Mouse (Mus musculus): ENCODE measurements at regions not wholly inside any gene's neighbourhood (a gene's known extent, or its start where the extent isn't known, plus 50 kb on each side); places are given as distances from the start of the nearest gene placed in this dataset.
A peak's percentile ranks its signal among the peaks of the same experiment; 100 is the strongest.

DNA sequence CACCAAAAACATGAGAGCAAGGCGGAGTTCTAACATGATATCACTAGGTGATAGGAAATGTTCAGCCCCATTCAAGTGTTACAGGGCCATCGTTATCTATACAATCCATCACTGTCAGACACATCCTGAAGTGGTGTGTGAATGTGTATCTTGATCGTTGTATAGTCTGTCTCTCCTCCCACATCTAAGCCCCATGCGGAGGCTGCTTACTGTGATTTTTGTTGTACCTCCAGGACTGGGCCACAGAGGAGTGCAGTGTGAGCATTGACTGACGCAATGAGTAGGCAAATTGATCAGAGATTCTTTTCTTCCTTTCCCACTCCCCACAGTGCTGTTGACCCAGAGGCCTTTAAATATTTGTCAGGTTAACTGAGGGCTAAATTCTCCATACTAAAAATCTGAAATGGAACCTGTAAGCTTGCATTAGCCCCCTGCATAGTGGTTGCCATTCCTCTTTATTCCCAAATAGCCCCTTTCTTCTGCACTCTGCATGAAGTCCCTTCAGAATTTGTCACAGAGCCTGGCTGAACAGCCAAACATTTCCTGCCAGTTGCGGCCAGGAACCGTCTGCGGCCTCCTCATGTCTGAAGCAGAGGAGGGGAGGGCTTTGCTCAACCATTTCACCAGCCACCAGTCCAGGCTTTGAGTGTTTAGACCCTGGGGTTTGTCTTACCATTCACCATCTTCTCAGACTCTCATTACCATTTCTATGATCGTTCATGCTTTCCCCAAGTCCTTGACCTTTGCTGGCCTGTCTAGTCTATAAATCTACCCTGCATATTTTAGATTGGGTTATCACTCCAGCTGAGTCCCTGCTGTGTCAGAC lies 119.3 kb downstream of the Ttc8 start:
- DNase-seq: no peak

DNA sequence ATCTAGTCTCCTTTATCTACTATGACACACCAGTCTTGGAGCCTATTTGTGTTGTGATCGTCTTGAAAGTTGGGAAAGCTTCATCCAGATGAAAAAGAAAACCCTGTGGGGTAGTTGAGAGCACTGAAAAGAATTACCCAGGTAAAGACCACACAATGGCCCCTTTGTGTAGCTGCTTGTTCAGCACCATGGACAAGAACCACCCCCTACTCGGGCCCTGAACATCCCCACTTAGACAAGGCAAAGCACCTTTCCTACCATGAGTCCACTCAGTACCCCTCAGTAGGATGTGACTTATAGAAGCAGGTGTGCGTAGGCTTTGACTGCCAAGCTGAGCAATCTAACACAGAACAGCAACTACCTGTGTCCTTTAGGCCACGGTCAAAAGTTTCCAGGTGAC lies 121.2 kb downstream of the Ttc8 start:
- peak in 1 of 2 experiments; percentile 4 for DNase-seq

DNA sequence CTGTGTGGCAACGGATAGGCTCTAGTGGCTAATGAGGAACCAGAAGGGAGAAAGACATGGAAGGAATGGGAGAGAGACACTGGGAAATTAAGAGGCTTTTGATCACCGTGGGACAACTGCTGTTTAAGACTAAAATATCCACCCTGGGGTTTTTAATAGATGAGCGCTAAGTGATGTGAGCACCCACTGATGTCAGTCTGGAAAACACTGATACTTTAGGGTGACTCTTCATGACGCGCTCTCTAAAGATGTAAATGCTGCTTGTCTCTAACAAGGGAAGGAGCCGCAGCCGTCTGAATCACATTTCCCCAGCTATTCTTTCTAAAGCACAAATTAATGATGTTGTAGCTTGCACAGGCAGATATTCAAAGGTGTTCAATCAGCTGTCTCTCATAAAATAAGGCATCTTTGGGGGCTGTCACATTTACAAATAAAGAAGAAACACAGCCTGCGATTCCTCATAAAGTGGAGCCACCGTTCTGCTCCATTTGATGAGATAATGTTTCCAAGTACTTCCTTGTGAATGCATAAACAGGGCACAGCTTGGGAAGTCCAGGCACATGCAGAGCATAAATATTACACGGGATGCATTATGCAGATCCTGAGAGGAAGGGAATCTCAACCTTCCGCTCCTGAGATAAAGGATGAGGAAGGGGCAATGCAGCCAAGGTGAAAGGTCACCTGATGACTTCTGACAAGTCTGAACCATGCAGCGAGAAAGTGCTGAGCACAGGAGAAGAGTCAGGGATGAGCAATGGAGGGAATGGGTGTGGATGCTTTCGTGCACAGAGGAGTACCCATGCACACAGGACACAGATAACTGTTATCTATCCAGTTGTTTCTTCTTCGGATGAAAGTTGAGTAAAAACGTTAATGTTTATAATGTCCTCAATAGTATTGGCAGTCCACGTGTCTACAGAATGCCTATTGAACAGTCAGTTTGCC lies 122.8 kb downstream of the Ttc8 start:
- no peak for DNase-seq

DNA sequence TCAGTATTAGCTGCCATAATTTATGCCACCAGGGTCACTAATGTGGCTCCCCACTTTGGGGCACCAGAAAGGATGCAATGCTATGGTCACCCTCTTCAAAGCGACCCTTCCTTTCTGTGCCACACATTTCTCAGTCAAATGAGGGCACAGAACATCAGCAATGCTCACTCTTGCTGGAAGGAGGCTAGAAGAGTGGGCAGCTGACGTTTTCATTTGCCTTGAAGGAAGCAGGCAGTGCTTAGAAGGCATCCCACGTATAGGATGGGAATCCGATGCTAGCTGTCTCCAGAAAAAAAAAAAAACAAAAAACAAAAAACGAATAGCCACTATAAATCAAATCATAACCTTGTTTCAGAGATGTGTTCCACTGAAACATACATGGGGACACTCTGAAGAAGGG lies 124.1 kb downstream of the Ttc8 start:
- DNase-seq: no peak

DNA sequence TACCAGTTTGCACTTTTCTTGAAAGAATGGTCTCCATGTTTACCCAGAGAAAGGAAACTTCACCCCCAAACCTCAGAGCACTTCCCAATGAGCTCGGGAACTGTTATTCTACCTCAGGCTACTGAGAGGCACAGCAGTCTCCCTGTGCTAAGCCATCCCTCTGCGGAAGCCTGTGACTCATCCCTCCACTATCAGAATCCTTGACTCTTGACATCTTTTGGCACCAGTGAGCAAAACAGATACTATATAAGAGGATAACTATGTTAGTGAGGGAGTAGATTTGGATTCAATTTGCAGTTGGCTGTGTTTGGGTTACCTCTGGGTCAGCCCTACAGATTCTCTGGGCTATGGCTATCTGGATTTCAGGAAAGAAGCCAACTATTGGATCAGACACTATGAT lies 130.1 kb downstream of the Ttc8 start:
- no peak for DNase-seq

DNA sequence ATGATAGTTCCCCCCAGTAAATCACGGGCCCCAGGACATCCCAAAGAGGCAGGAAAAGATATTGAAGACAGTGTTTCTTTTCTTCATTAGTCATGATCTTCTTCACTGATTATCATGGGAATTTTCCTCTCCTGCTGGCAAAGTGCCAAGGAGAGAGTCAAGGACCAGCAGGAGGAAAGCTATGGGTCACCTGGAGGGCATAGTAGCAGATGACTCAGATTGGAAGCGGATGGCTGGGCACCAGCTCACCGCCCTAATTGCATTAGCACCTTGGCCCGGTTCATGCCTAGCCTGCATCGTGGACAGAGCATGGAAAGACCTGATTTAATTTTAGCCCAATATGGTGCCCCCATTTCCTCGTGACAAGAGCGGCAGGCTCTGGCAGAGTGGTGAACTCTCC lies 132.2 kb downstream of the Ttc8 start:
- DNase-seq: peak; percentile 9 to 30

DNA sequence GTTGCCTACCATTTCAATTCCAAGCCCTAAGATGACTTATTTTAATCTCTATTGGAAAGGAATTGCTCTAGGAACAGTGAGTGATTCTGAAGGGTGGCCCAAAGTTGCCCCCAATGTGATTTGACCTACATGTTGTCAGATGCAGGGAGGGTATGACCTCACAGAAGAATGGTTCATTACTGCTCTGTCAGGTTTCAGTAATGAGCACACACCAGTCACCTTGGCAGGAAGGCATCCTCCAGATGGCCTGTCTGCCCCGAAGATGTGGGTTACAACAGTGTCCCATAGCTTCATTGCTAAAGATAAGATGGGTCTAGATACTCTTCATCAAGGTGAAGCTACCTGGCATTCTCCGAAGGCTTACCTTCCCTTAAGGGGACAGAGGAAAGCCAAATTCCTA lies 137.1 kb downstream of the Ttc8 start:
- DNase-seq: no peak

DNA sequence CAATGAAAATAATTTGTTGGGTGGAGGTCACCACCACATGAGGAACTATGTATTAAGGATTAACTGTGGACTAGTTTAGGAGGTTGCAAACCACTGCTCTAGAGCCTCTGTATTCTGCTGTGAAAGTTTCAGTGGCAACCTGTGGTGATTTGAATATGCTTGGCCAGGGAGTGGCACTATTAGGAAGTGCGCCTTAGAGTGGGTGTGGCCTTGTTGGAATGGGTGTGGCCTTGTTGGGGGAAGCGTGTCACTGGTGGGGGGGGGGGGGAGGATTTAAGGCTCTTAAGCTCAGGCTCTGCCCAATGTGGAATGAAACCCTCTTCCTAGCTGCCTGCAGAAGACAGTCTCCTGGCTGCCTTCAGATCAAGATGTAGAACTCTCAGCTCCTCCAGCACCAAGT lies 138.5 kb downstream of the Ttc8 start:
- DNase-seq: no peak

DNA sequence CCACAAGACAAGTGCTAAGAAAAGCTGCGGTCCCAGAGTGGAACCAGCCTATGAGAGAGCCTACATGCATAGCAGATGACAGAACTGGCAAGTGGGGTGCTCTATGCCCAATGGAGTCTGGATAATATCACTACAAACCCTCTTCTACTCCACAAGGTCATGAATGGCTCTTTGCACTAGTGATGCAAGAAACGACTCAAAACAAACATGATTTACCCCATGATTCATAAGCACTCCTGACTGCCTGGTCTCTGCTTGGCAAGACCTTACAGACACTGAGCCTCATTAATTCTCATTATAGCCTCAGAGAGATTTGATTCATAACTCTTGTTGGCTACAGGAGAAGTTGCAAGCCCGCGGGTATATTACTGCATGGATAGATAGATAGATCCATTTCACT lies 139.1 kb downstream of the Ttc8 start:
- no peak for DNase-seq

DNA sequence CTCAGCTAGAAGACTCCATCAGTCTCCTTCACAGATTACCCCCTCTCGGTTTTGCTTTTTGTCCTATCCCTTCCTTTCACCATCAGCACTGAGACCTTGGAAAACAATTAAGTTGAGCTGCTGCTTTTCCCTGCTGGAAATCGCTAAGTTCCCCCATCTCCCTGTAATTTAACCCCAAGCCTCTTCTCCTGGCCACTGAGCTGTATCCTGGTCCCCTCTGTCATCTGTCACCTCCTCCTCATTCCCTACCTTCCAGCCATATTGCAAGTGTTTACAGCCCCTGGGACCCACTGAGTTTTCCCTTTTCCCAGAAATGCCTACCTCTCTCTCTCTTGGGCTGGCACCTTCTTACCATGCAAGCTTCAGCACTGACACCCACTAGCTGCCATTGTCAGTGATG lies 140.3 kb downstream of the Ttc8 start:
- DNase-seq: no peak

DNA sequence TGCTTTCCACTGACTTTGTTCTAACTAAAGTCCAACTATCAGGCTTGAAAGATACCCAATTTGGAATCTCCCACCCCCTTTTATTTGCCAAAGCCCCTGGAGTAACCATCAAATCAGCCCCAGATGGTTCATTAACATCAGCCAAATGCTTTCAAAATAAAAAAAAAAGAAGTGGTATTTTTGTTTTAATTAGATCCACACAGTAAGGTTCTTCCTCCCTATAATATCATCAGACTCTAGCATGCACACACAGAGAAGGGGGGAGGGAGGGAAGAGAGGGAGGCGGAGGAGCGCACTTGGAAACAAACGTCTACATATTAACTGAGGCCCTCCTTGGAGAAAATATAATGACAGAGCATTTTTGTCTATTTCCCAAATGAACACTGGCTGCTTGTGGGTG lies 143.1 kb downstream of the Ttc8 start:
- no peak for DNase-seq

DNA sequence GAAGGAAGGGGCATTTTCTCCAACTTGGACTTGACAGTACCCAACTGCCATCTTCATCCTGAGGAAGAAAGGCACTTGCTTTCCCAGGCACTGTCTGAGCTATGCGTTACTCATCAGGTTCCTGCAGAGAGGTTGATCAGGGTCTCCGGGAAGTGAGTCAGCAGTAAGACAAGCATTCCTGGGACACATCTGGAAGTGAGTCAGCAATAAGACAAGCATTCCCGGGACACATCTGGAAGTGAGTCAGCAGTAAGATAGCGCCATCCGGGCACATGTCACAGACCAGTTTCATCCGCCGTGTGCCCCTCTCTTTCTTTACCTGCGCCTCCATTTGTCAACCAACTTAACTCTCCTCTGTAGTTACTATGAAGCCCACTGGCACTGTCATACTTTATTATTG lies 143.5 kb downstream of the Ttc8 start:
- no peak for DNase-seq

DNA sequence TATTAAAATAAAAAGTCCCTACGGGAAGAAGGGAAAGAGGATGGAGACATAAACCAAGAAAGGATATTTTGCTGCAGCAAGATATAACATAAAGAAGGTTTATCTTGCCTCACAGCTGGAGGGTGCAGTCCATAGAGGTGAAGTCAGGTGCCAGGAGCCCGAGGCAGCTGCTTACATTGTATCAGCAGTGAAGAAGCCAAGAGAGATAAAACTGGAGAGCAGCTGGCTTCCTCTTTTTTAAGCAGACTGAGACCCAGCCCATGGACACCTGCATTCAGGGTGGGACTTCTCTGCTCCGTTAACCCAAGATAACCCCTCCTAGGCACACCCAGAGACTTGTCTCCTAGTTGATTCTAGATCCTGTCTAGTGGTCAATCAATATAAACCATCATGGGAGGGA lies 147.6 kb downstream of the Ttc8 start:
- no peak for DNase-seq

DNA sequence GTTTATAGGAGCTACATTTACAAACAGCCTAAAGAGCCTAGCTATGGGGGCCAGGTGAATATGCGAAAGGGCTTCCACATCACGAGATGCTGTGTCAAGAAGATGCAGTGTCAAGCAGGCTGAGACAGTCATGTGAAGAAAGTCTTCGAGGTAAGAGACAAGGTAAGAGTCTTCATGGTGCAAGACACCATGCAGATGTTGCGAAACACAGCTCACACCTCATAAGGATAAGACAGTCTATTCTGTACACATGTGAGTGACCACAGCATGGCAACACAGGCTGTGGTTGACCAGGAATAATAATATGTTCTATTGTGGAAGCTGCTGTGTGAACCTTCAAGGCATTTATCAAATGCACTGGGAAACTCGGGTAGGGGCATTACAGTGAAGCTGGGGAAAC lies 153.4 kb downstream of the Ttc8 start:
- no peak for DNase-seq

DNA sequence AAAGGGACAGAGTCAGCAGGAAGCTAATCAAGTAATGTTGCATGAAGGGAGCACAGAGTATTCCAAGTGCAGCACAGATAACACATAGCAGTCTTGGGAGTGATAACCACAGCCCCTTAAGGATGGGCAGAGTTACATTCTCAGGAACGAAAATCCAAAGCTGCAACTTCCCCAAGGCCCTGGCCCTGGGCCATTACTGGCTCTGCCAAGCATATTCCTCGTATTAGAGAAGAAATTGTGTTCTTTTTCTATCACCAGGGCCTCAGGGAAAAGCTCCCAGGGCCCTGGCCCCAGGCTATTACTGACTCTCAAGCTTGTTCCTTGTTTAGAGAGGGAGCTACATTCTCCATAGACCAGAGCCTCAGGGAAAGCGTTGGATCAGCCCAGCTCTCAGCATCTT lies 157.0 kb downstream of the Ttc8 start:
- no peak for DNase-seq

DNA sequence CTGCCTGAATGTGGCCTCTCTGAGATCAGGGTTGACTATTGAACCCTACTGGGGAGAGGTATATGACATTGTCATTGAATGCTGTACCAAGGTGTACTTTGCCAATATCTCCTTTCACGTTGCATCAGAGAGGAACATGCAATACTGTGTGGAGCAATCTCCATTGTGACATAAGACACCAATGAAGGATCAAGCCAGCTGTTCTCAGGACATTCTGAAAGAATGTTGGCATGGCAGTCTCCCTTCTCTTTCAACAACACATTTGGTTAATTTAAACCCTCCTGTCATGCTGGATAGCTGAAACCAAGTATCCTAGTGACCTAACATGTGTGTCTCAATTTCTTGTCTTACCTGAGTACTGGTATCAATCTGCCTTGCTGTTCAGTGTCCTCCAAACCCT lies 159.5 kb downstream of the Ttc8 start:
- no peak for DNase-seq

DNA sequence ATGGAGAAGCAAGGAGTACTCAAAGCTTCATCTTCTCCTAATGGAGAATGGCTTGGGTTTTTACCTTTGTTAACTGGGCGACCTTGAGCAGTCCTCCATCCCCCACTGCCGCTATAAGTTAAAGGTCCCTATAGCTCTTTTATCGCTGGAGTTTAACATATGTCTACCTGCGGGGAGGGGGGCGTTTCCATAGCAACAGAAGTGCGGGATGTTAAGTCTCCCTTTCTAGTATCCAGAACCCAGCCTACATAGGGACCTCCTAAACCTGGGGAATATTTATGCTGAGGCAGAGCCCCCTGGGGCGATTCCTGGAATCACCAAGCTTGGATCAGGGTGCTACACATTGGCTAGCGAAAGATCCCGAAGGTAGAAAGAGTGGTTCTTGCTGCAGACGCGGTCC lies 163.2 kb downstream of the Ttc8 start:
- DNase-seq: no peak

DNA sequence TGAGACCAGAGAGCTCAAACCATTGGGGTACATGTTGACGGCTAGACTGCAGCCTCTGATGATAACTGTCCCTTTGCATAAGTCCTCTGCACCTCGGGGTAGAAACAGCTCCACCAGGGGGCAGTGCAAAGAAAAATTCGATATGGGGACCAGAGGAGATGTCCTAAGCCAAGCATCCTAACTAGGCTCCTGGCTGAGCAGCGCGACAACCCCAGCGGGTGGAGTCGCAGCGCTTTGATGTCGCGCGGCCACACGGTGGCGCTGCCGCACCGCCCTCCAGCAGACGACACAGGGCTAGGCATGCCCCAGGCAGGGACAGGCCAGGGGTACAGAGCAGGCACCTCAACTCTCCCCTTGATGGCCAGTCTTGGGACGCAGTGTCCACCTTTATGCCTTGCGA lies 163.8 kb downstream of the Ttc8 start:
- DNase-seq: peak; percentile 67 to 85

DNA sequence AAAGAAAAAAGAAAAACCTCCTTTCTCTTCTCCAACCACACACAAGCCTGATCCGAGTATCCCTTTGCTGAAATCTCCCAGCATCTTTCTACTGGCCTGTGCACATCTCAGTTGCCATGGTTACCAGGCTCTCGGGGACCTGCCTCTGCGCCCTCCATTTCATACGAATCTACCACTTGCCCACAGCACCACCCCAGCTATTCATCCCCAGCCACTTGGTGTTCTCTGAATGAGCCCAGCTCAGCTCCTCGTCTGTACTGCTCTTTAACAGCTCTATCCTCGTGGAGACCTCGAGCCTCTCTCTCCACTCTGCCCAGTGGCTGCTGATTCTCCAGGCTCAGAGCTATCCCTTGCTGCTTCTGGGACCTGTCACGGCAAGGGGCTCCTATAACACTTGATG lies 166.9 kb downstream of the Ttc8 start:
- DNase-seq: no peak

DNA sequence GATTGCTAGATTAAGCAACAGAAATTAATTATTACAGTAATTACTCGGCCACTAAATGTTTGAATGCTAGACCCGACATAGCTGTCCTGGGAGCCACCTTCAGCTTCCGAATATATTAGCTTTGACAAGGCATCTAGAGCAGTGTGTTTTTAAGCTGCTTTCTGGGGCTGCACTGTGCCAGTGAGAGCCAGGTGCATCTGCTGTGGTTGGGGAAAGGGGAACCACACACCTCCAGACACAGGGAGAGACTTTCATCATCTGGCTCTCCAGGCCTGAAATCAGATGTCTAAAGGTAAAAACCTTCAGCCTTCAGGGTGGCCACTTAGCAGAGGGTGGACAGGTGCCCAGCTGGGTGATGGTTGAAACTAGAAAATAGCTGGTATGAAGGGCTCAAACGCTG lies 171.4 kb downstream of the Ttc8 start:
- DNase-seq: no peak

DNA sequence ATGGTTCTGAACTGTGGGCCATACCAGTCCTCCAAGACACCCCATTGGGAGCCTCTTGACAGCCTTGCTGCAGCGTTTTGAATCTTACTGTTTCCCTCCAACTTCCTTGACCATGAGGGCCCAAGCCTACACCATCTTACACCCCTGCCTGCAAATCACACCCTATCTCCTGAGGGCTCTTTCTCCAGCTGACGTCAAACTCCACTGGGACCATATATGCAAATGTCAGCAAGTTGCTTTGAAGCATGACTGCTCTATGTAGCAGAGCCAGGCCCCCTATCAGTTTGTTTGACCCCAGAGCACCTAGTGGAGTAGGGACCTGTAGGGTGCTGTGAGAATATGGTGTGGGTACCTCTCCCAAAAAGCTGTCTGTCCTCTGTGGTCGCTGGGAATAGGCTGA lies 172.8 kb downstream of the Ttc8 start:
- no peak for DNase-seq

DNA sequence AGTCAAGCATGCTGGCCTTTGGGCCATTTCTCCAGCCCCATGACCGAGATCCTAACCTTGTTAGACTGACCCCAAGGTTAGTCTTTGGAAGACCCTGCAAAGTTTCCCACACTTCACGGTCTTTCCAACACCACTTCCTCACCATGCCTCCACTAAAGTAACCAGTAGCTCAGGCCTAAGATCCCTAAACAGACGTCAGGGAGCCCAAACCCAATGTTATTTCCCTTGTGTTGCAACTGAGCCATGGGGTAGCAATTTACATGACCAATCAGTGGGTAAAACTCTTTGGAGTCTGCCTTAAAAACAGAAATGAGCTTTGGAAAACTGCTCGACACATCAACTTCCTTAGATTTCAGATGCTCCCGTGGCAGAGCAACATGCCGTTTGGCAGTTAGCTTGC lies 173.6 kb downstream of the Ttc8 start:
- DNase-seq: no peak

DNA sequence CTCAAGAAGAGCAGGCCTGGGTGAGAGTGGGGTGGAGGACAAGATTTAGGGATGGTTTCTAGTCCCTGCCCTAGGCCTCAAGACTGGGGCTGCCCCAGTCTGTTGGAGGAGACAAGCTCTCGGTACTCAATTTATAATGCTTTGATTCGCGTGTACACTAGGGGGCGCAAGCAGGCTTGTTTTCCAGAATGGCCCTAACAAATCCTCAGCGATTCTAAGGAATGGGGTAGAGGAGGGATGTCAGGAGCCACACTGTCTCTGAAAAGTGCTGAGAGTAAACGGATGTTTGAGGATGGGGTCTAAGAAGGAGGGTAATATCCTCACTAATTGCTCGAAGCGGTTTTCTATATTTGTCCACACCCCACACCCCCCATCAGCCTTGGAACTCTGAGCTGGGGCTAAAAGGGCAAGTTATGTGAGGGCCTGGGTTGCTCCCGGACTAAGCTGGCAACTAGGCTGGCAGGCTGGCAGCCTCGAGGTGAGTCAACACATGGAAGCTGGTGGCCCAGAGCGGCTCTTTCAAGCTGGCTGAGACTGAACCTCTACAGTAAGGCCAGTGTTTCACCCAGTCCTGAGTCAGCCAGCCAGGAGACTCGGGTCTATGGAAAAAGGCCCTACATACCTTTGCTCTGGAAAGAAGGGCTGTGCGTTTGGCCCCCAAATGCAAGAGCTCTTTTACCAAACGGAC lies 176.7 kb downstream of the Ttc8 start:
- DNase-seq: peak; percentile 85 to 91

Data from kidney, postnatal 36 days (tissue).